Mouse (Mus musculus) embryonic facial prominence, embryonic 13.5 days (tissue): ENCODE measurements around the gene Cfap300. TPM values are rescaled to one million over a fixed set of nuclear protein-coding genes. Genes with fewer than 3 reads are reported as not detected.

Experiments used
- ATAC-seq: fragments of 200-750 bp; cut with Nextera tagmentation; 2 replicates; pipeline ENCODE4 v1.8.0; 2017; ENCODE audit warnings: low read depth; ENCODE audit not compliant: insufficient number of reproducible peaks, insufficient read depth, low FRiP score, low TSS enrichment
- H3K27ac ChIP-seq: fragments of 300-500 bp; sonication (generic); 2 replicates; pipeline ENCODE4 v1.5.1; 2015; ENCODE audit warnings: moderate library complexity, mild to moderate bottlenecking, inconsistent platforms
- H3K27me3 ChIP-seq: fragments of 300-500 bp; sonication (generic); 2 replicates; pipeline ENCODE4 v1.6.1; 2015; ENCODE audit warnings: mild to moderate bottlenecking, inconsistent platforms
- H3K36me3 ChIP-seq: fragments of 300-500 bp; sonication (generic); 2 replicates; pipeline ENCODE4 v1.6.1; 2015; ENCODE audit warnings: mild to moderate bottlenecking, inconsistent platforms
- H3K4me1 ChIP-seq: fragments of 300-500 bp; sonication (generic); 2 replicates; pipeline ENCODE4 v1.6.1; 2015; ENCODE audit warnings: inconsistent platforms
- H3K4me2 ChIP-seq: fragments of 300-500 bp; sonication (generic); 2 replicates; pipeline ENCODE4 v1.6.1; 2015; ENCODE audit warnings: moderate library complexity, mild to moderate bottlenecking, inconsistent platforms
- H3K4me3 ChIP-seq: fragments of 300-500 bp; sonication (generic); 2 replicates; pipeline ENCODE4 v1.5.1; 2015; ENCODE audit warnings: mild to moderate bottlenecking, inconsistent platforms
- H3K9ac ChIP-seq: fragments of 300-500 bp; sonication (generic); 2 replicates; pipeline ENCODE4 v1.6.1; 2015; ENCODE audit warnings: mild to moderate bottlenecking, inconsistent platforms
- H3K9me3 ChIP-seq: fragments of 300-500 bp; sonication (generic); 2 replicates; pipeline ENCODE4 v1.6.1; 2016; ENCODE audit warnings: inconsistent platforms
- WGBS: fragments of 180-500 bp; shearing (Covaris S2); methylation state at CpG from one replicate; pipeline ENCODE4 v1.1.7; 2015; ENCODE audit warnings: mixed read lengths; 5-methylcytosine and 5-hydroxymethylcytosine counted together
- polyA plus RNA-seq: library from polyadenylated mRNA; unstranded; fragments of >200 nt; fragmentation: Nextera tagmentation; extraction: Ambion mirVana; gene quantifications from 2 replicates; pipeline ENCODE4 v1.2.1, GENCODE M21; 2015

Cfap300 gene
- polyA plus RNA-seq, 1 experiment from 2014 or later, result 16.4 TPM

GRCm38 (mm10) chr9:8017253-8017913 lies 25.2 kb downstream of the Cfap300 start:
- Histone ChIP-seq H3K4me3 (no peak overlapping the region), H3K9ac (no peak overlapping the region), H3K36me3 (no peaks in the 10 kb centered on the region), H3K27me3 (no peaks in the 10 kb centered on the region), H3K4me2 (no peak overlapping the region), H3K9me3 (no peaks in the 10 kb centered on the region), H3K4me1 (no peaks in the 10 kb centered on the region), H3K27ac (no peak overlapping the region)
- ATAC-seq, result no peak; the same call in 1 of the 2 replicates
- 53% methylated on average over 12 of the region's 20 CpGs for WGBS

DNA sequence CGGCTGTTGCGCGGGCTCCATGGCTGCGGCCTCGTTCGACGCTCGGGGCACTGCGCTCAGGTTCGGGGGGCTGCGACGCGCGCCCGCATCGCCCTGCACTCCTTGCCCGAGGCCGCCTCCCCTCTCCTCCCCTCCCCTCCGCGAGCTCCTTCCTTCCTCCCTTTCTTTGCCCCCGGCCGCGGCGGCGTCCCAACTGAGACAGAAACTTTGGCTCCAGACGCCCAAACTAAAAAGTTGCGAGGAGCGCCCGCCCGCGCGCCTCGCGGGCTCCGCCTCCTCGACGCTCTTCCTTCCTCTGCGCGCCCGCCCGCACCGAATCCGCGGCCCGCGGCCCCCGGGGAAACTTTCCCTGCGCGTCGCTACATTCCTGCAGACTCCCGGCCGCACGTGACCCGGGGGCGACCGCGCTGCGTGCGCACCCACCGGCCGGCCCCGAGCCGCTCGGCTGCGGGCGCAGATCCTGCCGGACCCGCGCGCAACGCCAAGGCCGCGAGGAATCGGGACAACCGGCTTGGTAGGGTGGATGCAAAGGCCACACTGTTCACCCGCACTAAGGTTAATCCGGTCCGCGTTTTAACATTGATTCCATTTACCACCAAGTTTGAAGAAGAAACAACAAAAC lies 38.1 kb downstream of the Cfap300 start, which contains the start of gene Yap1:
Yap1 (minus strand) TSS at position 227 of the 622 bp plus-strand sequence.
- ATAC-seq, result peak; percentile 86
- Histone ChIP-seq H3K27ac (peak within 1 kb of the TSS; percentile 100), H3K27me3 (no peaks in the 10 kb centered on the region), H3K9ac (peak within 1 kb of the TSS; percentile 98), H3K4me1 (peaks cover 19% of the 10 kb centered on the region), H3K36me3 (peaks cover 20% of the 10 kb centered on the region), H3K4me3 (peak within 1 kb of the TSS; percentile 84), H3K9me3 (no peaks in the 10 kb centered on the region), H3K4me2 (peak within 1 kb of the TSS; percentile 61)
- WGBS, result under 1% methylated on average over 75 of the region's 79 CpGs

- ATAC-seq, result peak; percentile 73
- peak overlapping the region; percentile 84 for H3K4me3 ChIP-seq
- WGBS, result under 1% methylated on average over 74 of the region's 82 CpGs
- no peaks in the 10 kb centered on the region for H3K9me3 ChIP-seq
- no peaks in the 10 kb centered on the region for H3K27me3 ChIP-seq
- H3K4me2 ChIP-seq, result peak overlapping the region; percentile 61
- H3K9ac ChIP-seq, result peak overlapping the region; percentile 98
- peaks cover 29% of the 10 kb centered on the region for H3K36me3 ChIP-seq
- peak overlapping the region; percentile 100 for H3K27ac ChIP-seq
- H3K4me1 ChIP-seq, result peaks cover 28% of the 10 kb centered on the region
Measured at GRCm38 (mm10) chr9:8003301-8004271, 39.0 kb downstream of the Cfap300 start.

DNA sequence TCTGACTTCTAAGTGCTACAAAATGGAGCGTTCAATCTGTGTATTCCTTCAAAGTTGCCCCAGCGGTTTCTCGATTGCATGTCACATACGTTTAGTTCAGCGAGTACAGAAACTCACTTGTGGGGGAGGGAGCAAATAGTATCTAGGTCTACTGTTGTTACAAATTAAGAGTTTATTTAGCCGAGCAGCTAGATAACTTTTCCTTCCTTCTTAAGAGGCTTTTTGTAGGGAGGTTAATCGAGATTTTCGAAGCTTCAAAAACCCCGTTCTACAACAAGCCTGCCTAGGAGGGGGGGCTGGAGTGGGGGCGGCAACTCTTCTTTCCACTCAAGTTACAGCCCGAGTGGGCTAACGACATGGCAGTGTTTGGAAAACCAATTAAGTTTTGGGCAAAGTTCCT lies 39.8 kb downstream of the Cfap300 start:
- H3K9ac ChIP-seq, result peak overlapping the region; percentile 98
- WGBS, result under 1% methylated on average over 12 of the region's 12 CpGs
- H3K4me2 ChIP-seq, result peak overlapping the region; percentile 61
- peak overlapping the region; percentile 84 for H3K4me3 ChIP-seq
- no peaks in the 10 kb centered on the region for H3K9me3 ChIP-seq
- ATAC-seq, result no peak
- H3K27me3 ChIP-seq, result no peaks in the 10 kb centered on the region
- peaks cover 31% of the 10 kb centered on the region for H3K4me1 ChIP-seq
- H3K36me3 ChIP-seq, result peaks cover 37% of the 10 kb centered on the region
- H3K27ac ChIP-seq, result peak overlapping the region; percentile 100

- 46% methylated on average over 7 of the region's 7 CpGs for WGBS
- Histone ChIP-seq H3K4me2 (peak overlapping the region; percentile 61), H3K27ac (no peak overlapping the region), H3K9ac (no peak overlapping the region), H3K4me3 (peak overlapping the region; percentile 14; the same call in 1 of the 2 replicates), H3K9me3 (no peaks in the 10 kb centered on the region), H3K4me1 (peaks cover 31% of the 10 kb centered on the region), H3K27me3 (no peaks in the 10 kb centered on the region), H3K36me3 (peaks cover 41% of the 10 kb centered on the region)
- ATAC-seq, result no peak
Measured at GRCm38 (mm10) chr9:8001352-8001751, 41.3 kb downstream of the Cfap300 start.

DNA sequence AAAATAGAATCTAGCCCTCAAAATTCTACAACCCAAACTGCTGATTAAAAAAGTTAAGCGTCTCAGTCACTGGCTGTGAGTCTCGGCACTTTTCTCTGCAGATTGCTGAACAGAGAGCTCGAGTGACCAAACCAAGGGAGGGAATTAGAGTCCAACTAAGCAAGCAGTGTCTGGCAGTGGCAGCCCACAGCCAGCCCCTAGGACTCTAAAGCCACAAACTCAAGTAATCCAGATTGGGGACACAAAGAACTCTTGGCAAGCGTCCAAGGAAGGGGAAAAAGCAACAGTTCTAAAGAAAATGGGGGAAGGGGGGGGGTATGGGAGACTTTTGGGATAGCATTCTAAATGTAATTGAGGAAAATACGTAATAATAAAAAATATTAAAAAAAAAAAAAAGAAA lies 48.3 kb downstream of the Cfap300 start:
- no peaks in the 10 kb centered on the region for H3K27me3 ChIP-seq
- peaks cover 72% of the 10 kb centered on the region for H3K36me3 ChIP-seq
- no peak overlapping the region for H3K27ac ChIP-seq
- WGBS, result 71% methylated on average over 5 of the region's 5 CpGs
- ATAC-seq, result no peak
- no peaks in the 10 kb centered on the region for H3K9me3 ChIP-seq
- no peak overlapping the region for H3K4me2 ChIP-seq
- no peak overlapping the region for H3K9ac ChIP-seq
- peaks cover 19% of the 10 kb centered on the region for H3K4me1 ChIP-seq
- no peak overlapping the region for H3K4me3 ChIP-seq

- Histone ChIP-seq H3K4me1 (peaks cover 9% of the 10 kb centered on the region), H3K27ac (no peak overlapping the region), H3K36me3 (peaks cover 74% of the 10 kb centered on the region), H3K4me2 (no peak overlapping the region), H3K4me3 (no peak overlapping the region), H3K9ac (no peak overlapping the region), H3K27me3 (no peaks in the 10 kb centered on the region), H3K9me3 (no peaks in the 10 kb centered on the region)
- 65% methylated on average over 3 of the region's 3 CpGs for WGBS
- ATAC-seq, result no peak
Measured at GRCm38 (mm10) chr9:7992651-7993050, 50.0 kb downstream of the Cfap300 start.

GRCm38 (mm10) chr9:7990897-7991296 lies 51.7 kb downstream of the Cfap300 start:
- peaks cover 9% of the 10 kb centered on the region for H3K4me1 ChIP-seq
- no peak overlapping the region for H3K9ac ChIP-seq
- no peaks in the 10 kb centered on the region for H3K27me3 ChIP-seq
- peaks cover 79% of the 10 kb centered on the region for H3K36me3 ChIP-seq
- H3K27ac ChIP-seq, result no peak overlapping the region
- no peak overlapping the region for H3K4me3 ChIP-seq
- no peaks in the 10 kb centered on the region for H3K9me3 ChIP-seq
- ATAC-seq, result no peak
- no peak overlapping the region for H3K4me2 ChIP-seq
- 65% methylated on average over 4 of the region's 4 CpGs for WGBS

- 82% methylated on average over 5 of the region's 5 CpGs for WGBS
- Histone ChIP-seq H3K27ac (no peak overlapping the region), H3K9me3 (no peaks in the 10 kb centered on the region), H3K4me3 (no peak overlapping the region), H3K36me3 (peaks cover 65% of the 10 kb centered on the region), H3K9ac (no peak overlapping the region), H3K27me3 (no peaks in the 10 kb centered on the region), H3K4me1 (peaks cover 14% of the 10 kb centered on the region; the same call in 1 of the 2 replicates), H3K4me2 (no peak overlapping the region)
- no peak for ATAC-seq
Measured at GRCm38 (mm10) chr9:7987119-7987518, 55.5 kb downstream of the Cfap300 start.

- Histone ChIP-seq H3K4me1 (0 out of 2 replicates have a peak, but pooled peaks cover 10% of the 10 kb centered on the region), H3K9me3 (no peaks in the 10 kb centered on the region), H3K27ac (no peak overlapping the region), H3K27me3 (no peaks in the 10 kb centered on the region), H3K9ac (no peak overlapping the region), H3K4me3 (no peak overlapping the region), H3K36me3 (peaks cover 61% of the 10 kb centered on the region), H3K4me2 (no peak overlapping the region)
- WGBS, result 68% methylated on average over 4 of the region's 4 CpGs
- no peak for ATAC-seq
Measured at GRCm38 (mm10) chr9:7984287-7984686, 58.3 kb downstream of the Cfap300 start.

DNA sequence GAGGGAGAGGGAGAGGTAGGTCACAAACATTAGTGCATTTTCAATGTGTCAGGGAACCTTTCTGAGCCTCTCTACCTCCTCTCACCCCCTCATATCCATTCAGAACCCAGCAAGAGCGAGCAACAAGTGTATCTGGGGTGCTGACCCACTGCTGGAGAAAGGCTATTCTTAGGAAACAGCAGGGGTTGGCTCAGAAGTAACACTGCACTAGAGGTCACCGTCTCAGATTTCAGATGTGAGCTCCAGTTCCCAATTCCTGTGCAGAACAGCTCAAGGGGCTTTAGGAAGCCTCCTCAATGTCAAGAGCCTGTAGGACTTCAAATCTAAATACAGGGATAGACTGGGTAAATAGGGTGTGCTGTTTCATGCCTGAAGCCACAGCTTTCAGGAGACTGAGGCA lies 59.0 kb downstream of the Cfap300 start:
- peaks cover 59% of the 10 kb centered on the region for H3K36me3 ChIP-seq
- H3K9me3 ChIP-seq, result no peaks in the 10 kb centered on the region
- H3K27me3 ChIP-seq, result no peaks in the 10 kb centered on the region
- H3K9ac ChIP-seq, result no peak overlapping the region
- no peak overlapping the region for H3K4me2 ChIP-seq
- H3K4me1 ChIP-seq, result 0 out of 2 replicates have a peak, but pooled peaks cover 10% of the 10 kb centered on the region
- H3K27ac ChIP-seq, result no peak overlapping the region
- ATAC-seq, result no peak
- no peak overlapping the region for H3K4me3 ChIP-seq
- 22% methylated on average over 2 of the region's 2 CpGs for WGBS
